Mouse (Mus musculus) heart, embryonic 12.5 days (tissue): ENCODE data around the gene Serpina9. TPM values are rescaled to one million over a fixed set of nuclear protein-coding genes. Genes with fewer than 3 reads are reported as not detected.
"Not testable (repeated sequence)": the region's sequence is repeated elsewhere in the genome, so short reads cannot be mapped to it uniquely, and the experiment has no call there.

ENCODE experiments used
- ATAC-seq: fragments of 200-750 bp; cut with Nextera tagmentation; 2 replicates; pipeline ENCODE4 v1.8.0; 2017; ENCODE audit warnings: moderate TSS enrichment, moderate library complexity; ENCODE audit not compliant: insufficient number of reproducible peaks, low FRiP score
- H3K27ac ChIP-seq: fragments of 300-500 bp; sonication (generic); 2 replicates; pipeline ENCODE4 v1.5.1; 2016; ENCODE audit warnings: mild to moderate bottlenecking, moderate library complexity; ENCODE audit not compliant: poor library complexity, severe bottlenecking
- H3K27me3 ChIP-seq: fragments of 300-500 bp; sonication (generic); replicated peaks from 2 replicates; pipeline ENCODE4 v1.6.1; 2016; ENCODE audit warnings: mild to moderate bottlenecking, moderate library complexity
- H3K36me3 ChIP-seq: fragments of 300-500 bp; sonication (generic); 2 replicates; pipeline ENCODE4 v1.6.1; 2016; ENCODE audit warnings: mild to moderate bottlenecking, moderate library complexity
- H3K4me1 ChIP-seq: fragments of 300-500 bp; sonication (generic); replicated peaks from 2 replicates; pipeline ENCODE4 v1.6.1; 2016; ENCODE audit warnings: mild to moderate bottlenecking
- H3K4me2 ChIP-seq: fragments of 300-500 bp; sonication (generic); 2 replicates; pipeline ENCODE4 v1.6.1; 2016; ENCODE audit warnings: mild to moderate bottlenecking, moderate library complexity
- H3K4me3 ChIP-seq: fragments of 300-500 bp; sonication (generic); 2 replicates; pipeline ENCODE4 v1.5.1; 2016; ENCODE audit warnings: mild to moderate bottlenecking
- H3K9ac ChIP-seq: fragments of 300-500 bp; sonication (generic); 2 replicates; pipeline ENCODE4 v1.6.1; 2016; ENCODE audit warnings: mild to moderate bottlenecking, moderate library complexity
- H3K9me3 ChIP-seq: fragments of 300-500 bp; sonication (generic); replicated peaks from 2 replicates; pipeline ENCODE4 v1.6.1; 2016; ENCODE audit warnings: mild to moderate bottlenecking, moderate library complexity
- WGBS: fragments of 180-500 bp; shearing (Covaris S2); methylation state at CpG from one replicate; pipeline ENCODE4 v1.1.7; 2016; 5-methylcytosine and 5-hydroxymethylcytosine counted together
- polyA plus RNA-seq: library from polyadenylated mRNA; unstranded; fragments of >200 nt; fragmentation: Nextera tagmentation; extraction: Ambion mirVana; gene quantifications from 2 replicates; pipeline ENCODE4 v1.2.1, GENCODE M21; 2016

Gene Serpina9
- polyA plus RNA-seq, 1 experiment from 2014 or later: 0.28 TPM

DNA sequence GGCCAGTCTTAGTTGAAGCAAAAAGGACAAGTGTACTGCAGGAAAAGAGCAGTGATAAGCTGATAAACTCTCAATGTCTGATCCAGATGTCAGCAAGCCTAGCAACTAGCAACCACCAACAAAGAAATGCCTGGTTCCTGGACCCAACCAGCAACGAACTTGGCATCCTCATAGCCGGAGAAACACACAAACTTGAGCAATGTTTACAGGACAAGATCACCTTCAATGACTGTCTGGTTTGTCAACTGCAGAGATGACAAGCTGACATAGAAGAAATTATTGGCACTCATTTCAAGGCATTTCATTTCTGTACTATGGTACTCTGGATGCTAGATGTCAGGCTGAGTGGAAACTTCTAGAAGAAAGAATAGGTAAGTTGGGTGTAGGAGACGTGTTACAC is 46.8 kb downstream of the Serpina9 start:
- no peaks in the 10 kb centered on the region for H3K27me3 ChIP-seq

DNA sequence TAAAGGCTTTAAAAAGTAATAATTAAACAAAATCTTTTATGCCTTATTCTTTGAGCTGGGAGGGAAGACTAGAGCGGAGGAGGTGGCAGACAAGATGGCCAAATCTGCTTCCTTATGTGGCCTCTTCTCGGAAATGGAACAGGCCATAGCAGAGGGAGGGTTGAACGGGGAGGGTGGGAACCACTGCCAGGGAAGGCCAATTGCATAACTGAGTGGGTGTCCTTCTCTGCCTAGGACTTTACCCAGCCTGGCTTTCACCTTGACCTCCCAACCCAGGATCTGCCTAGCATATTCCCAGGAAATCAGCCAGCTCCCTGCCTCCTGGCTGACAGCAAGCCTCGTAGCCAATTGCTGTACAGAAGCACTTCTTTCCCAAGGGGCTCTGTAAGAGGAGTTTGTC is 50.3 kb downstream of the Serpina9 start:
- Histone ChIP-seq H3K9ac (no peak overlapping the region), H3K4me1 (no peaks in the 10 kb centered on the region), H3K36me3 (no peaks in the 10 kb centered on the region), H3K4me2 (no peak overlapping the region), H3K27ac (no peak overlapping the region), H3K9me3 (peaks cover 20% of the 10 kb centered on the region), H3K4me3 (no peak overlapping the region), H3K27me3 (no peaks in the 10 kb centered on the region)
- 73% methylated on average over 4 of the region's 4 CpGs for WGBS
- ATAC-seq: no peak

More for the DNA sequence above, 46.8 kb downstream of the Serpina9 start:
- 58% methylated on average over 3 of the region's 3 CpGs for WGBS
- Histone ChIP-seq H3K9ac (no peak overlapping the region), H3K4me1 (no peaks in the 10 kb centered on the region), H3K4me2 (no peak overlapping the region), H3K9me3 (peaks cover 32% of the 10 kb centered on the region), H3K4me3 (no peak overlapping the region), H3K36me3 (no peaks in the 10 kb centered on the region), H3K27ac (no peak overlapping the region)
- no peak for ATAC-seq

DNA sequence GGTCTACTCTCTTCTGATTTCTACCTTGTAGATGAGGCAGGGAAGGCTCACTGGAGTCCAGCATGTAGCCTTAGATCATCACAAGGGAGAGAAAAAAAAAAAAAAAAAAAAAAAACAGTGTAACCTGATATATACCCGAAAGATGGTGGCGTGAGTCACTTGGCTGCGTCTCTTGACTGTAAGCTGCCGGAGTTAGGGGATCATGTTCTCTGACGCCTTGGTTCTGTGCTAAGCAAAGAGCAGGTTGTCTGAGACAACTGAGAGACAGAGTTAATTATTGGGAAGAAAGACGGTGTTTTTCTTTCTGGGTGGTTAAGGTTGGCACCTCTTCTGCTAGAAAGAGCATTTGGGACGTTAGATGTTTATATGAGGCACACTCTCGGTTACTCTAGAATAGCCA is 50.7 kb downstream of the Serpina9 start:
- no peak overlapping the region for H3K4me3 ChIP-seq
- no peak for ATAC-seq

DNA sequence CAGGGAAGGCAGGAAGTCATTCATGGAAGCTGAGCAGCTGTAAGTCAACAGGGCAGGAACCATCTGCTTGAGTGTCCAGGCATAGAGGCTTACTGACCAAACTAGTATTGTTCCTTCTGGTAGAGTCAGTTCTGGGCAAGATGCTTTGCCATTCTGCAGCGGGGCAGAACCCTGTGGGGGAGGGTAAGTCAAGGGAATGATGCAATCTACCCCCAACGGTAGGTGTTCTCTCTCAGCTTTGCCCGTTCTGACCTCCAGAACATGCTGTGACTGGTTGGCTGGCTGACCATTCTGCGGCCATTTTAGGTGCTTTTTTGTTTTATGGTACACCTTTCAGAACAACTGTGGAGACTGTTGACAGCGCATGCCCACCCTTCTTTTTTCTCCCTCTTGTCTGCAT is 51.2 kb downstream of the Serpina9 start:
- 80% methylated on average over 5 of the region's 5 CpGs for WGBS

More for the DNA sequence above, 50.7 kb downstream of the Serpina9 start:
- Histone ChIP-seq H3K27ac (no peak overlapping the region), H3K4me2 (no peak overlapping the region), H3K4me1 (no peaks in the 10 kb centered on the region), H3K36me3 (no peaks in the 10 kb centered on the region), H3K9ac (no peak overlapping the region), H3K27me3 (no peaks in the 10 kb centered on the region), H3K9me3 (peaks cover 20% of the 10 kb centered on the region)
- WGBS: 74% methylated on average over 8 of the region's 8 CpGs

DNA sequence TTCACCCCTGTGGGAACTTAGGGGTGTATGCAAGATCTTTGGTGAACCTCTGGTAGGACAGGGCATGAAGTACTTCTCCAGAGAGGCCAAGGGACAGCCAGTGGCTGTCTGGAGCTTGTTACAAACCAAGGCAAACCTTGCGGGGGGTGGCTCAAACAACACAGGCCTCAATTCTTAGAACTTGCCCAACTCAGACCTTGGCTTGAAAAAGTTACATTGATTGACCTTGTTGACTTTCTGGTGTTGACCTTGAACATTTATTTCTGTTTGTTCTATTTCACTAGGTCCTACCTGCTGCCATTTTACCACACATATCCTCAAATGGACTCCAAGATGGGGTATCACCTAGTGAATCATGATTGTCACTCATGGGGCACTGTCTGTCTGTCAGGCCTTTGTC is 51.8 kb downstream of the Serpina9 start:
- H3K36me3 ChIP-seq: no peaks in the 10 kb centered on the region
- H3K4me1 ChIP-seq: no peaks in the 10 kb centered on the region
- no peak overlapping the region for H3K4me2 ChIP-seq
- no peak overlapping the region for H3K9ac ChIP-seq
- no peak overlapping the region for H3K27ac ChIP-seq
- H3K9me3 ChIP-seq: peaks cover 20% of the 10 kb centered on the region
- no peaks in the 10 kb centered on the region for H3K27me3 ChIP-seq
- 88% methylated on average over 1 of the region's 1 CpGs for WGBS
- no peak for ATAC-seq
- H3K4me3 ChIP-seq: no peak overlapping the region

More for the DNA sequence above, 51.2 kb downstream of the Serpina9 start:
- ATAC-seq: no peak
- H3K4me3 ChIP-seq: no peak overlapping the region
- H3K4me1 ChIP-seq: no peaks in the 10 kb centered on the region
- peaks cover 20% of the 10 kb centered on the region for H3K9me3 ChIP-seq
- no peaks in the 10 kb centered on the region for H3K36me3 ChIP-seq
- no peaks in the 10 kb centered on the region for H3K27me3 ChIP-seq
- no peak overlapping the region for H3K27ac ChIP-seq
- no peak overlapping the region for H3K4me2 ChIP-seq
- H3K9ac ChIP-seq: no peak overlapping the region

DNA sequence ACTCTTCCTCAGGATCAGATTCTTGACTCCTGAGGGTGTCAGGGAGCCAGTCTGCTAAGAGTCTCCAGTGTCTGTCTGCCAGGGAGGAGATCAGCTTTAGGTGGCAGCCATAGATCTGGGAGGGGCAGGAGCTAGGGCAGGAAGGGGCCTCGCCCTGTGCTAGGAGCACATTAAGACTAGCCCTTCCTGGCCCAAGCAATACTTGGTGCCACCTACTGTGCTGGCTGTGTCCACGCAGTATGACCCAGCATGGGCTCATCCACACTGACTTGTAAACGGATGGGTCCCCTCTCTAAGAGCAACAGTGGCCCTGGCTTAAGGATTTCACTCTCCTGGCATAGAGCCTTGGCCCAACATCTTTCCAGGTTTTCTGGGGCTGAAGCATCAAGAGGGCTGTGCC is 54.8 kb downstream of the Serpina9 start, which contains the start of gene Serpina1e:
Gene Serpina1e (minus strand): TSS at position 178 of the 400 bp plus-strand sequence.
- H3K4me3 ChIP-seq: no peak within 1 kb of the TSS
- peaks cover 11% of the 10 kb centered on the region for H3K9me3 ChIP-seq
- no peak for ATAC-seq
- H3K27ac ChIP-seq: no peak within 1 kb of the TSS
- H3K9ac ChIP-seq: no peak within 1 kb of the TSS
- no peak within 1 kb of the TSS for H3K4me2 ChIP-seq
- H3K4me1 ChIP-seq: no peaks in the 10 kb centered on the region
- 69% methylated on average over 3 of the region's 3 CpGs for WGBS
- H3K36me3 ChIP-seq: no peaks in the 10 kb centered on the region
- H3K27me3 ChIP-seq: no peaks in the 10 kb centered on the region

DNA sequence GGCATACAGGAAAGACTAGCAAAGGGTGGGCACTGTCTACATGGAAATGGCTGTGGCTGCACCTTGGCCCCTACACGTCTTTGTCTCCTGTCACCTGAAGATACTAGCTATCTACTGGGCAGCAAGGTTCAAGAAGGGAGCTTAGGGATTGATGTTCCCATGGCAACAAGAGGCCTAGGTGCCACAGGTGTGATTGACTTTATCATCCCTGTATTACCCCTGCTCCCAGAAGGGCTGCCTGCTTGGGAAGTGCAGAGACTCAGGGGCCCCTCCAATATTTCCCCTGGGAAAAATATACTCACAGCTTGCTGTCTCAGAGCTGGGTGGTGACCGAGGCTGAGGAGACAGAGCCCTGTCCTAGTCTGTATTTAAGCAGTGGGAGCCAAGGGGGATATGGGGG is 57.0 kb downstream of the Serpina9 start:
- 77% methylated on average over 2 of the region's 2 CpGs for WGBS
- not testable (repeated sequence) for H3K9ac ChIP-seq, H3K9me3 ChIP-seq, H3K4me3 ChIP-seq, H3K36me3 ChIP-seq, H3K27me3 ChIP-seq, H3K27ac ChIP-seq, H3K4me1 ChIP-seq, H3K4me2 ChIP-seq, ATAC-seq

DNA sequence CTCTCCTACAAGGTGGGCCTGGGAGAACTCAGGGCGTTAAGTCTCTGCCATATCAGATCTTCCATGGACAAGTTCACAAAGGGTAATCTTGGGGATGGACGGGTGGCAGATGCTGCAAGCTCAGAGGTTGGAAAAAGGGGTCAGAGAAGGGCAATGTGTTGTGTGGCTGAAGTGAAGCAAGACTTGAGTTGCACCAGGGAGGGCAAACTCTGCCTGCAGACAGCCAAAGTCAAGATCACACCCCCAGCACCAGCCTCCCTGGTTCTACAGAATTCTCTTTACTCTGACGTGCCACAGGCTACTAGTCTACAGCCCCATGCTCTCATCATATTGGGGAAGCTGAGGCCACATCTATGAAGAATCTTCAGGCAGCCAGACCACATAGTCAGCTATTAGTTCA is 60.6 kb downstream of the Serpina9 start:
- not testable (repeated sequence) for H3K9me3 ChIP-seq, H3K27me3 ChIP-seq, ATAC-seq, H3K27ac ChIP-seq, H3K4me1 ChIP-seq, H3K9ac ChIP-seq, H3K4me2 ChIP-seq, H3K4me3 ChIP-seq, H3K36me3 ChIP-seq
- WGBS: 60% methylated on average over 3 of the region's 3 CpGs

DNA sequence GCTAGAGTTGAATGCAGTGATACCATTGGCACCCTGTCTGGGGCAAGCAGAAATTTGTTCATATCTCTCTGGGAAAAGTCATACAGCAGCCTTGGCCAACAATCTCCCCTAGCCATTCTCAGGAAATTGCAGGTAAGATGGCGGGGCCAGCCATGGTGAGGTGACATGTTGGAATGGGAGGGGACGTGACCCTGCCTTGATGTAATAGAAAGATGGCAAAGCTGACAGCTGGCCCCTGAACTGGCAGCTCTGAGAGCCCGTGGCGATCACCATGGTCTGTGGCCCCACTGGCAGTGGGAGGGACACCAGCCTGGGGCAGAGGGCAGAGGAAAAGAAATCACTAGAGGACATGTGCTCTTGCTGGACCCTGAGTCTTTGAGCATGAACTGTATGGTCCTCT is 67.3 kb downstream of the Serpina9 start:
- H3K36me3 ChIP-seq: no peaks in the 10 kb centered on the region
- no peak overlapping the region for H3K9ac ChIP-seq
- 74% methylated on average over 4 of the region's 4 CpGs for WGBS

More for the DNA sequence above, 67.3 kb downstream of the Serpina9 start:
- Histone ChIP-seq H3K4me2 (no peak overlapping the region), H3K4me1 (no peaks in the 10 kb centered on the region), H3K27ac (no peak overlapping the region), H3K27me3 (no peaks in the 10 kb centered on the region), H3K4me3 (no peak overlapping the region), H3K9me3 (peaks cover 45% of the 10 kb centered on the region)
- ATAC-seq: no peak

Other genes starting within 250 kb of the Serpina9 start
- 0.59 TPM in 1 of 2 replicates, not detected in the other for gene Serpina1d, start 240.2 kb downstream of the Serpina9 start, polyA plus RNA-seq
- 0.53 and 4.9 TPM in 2 replicates for gene Serpina1b, start 183.4 kb downstream of the Serpina9 start, polyA plus RNA-seq
- gene Serpina1a, start 150.2 kb downstream of the Serpina9 start, polyA plus RNA-seq: 0.48 and 3.8 TPM in 2 replicates
- gene Serpina1c, start 108.9 kb downstream of the Serpina9 start, polyA plus RNA-seq: 0.34 TPM in 1 of 2 replicates, not detected in the other
- gene Serpina1e, start 54.8 kb downstream of the Serpina9 start, polyA plus RNA-seq: 0.17 and 0.32 TPM in 2 replicates
- gene Serpina11, start 23.8 kb downstream of the Serpina9 start, polyA plus RNA-seq: not detected in 2 replicates
- not detected in 2 replicates for gene Serpina12, start 30.7 kb upstream of the Serpina9 start, polyA plus RNA-seq
- gene Serpina5, start 87.4 kb upstream of the Serpina9 start, polyA plus RNA-seq: not detected in 2 replicates
- gene Serpina3a, start 99.0 kb upstream of the Serpina9 start, polyA plus RNA-seq: not detected in 2 replicates
- 0.09 and 0.10 TPM in 2 replicates for gene Serpina3b, start 114.2 kb upstream of the Serpina9 start, polyA plus RNA-seq
- 0.13 TPM in 1 of 2 replicates, not detected in the other for gene Serpina3c, start 140.1 kb upstream of the Serpina9 start, polyA plus RNA-seq
- gene Serpina3f, start 200.8 kb upstream of the Serpina9 start, polyA plus RNA-seq: 0.09 TPM in 1 of 2 replicates, not detected in the other
- gene Serpina3g, start 222.5 kb upstream of the Serpina9 start, polyA plus RNA-seq: 1.3 and 1.4 TPM in 2 replicates
- gene Serpina3i, start 249.4 kb upstream of the Serpina9 start, polyA plus RNA-seq: 0.12 and 0.32 TPM in 2 replicates